Mouse (Mus musculus): ENCODE results near the gene Adprhl2. TPM values are rescaled to one million over a fixed set of nuclear protein-coding genes. Genes with fewer than 3 reads are reported as not detected.
A peak's percentile ranks its signal among the peaks of the same experiment; 100 is the strongest.

Gene Adprhl2
- polyA plus RNA-seq, 1 experiment from 2014 or later, result 81.9 TPM

DNA sequence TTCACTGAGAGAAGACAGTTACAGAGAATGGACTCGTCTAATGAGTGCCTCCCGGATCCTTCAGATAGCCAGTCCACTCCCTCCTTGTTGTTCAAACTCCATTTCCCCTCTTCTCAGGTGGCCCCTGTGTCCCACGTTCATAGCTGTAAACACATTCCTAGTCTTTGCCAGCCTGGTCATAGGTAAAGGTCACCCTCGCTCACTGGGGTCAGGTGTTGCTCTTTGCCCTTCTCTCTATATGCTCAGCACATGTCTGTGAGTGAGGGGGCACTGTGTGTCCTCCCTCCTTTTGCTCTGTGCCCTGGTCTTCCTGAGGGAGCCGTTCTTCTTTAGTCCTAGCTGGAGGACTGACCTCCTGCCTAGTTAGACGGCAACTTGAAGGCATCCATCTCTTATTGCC is 1.7 kb downstream of the Adprhl2 start:
- Histone ChIP-seq H3K4me1 (peaks cover 25% of the 10 kb centered on the region), H3K9ac (replicated peaks) (no peak overlapping the region), H3K27ac (replicated peaks) (no peak overlapping the region), H3K36me3 (peaks cover 28% of the 10 kb centered on the region), H3K4me3 (no peak overlapping the region), H3K27me3 (no peaks in the 10 kb centered on the region), H3K9me3 (no peaks in the 10 kb centered on the region), H3K4me2 (replicated peaks) (no peak overlapping the region)
- WGBS, result 95% methylated on average over 6 of the region's 6 CpGs
- ATAC-seq (replicated peaks), result no peak

DNA sequence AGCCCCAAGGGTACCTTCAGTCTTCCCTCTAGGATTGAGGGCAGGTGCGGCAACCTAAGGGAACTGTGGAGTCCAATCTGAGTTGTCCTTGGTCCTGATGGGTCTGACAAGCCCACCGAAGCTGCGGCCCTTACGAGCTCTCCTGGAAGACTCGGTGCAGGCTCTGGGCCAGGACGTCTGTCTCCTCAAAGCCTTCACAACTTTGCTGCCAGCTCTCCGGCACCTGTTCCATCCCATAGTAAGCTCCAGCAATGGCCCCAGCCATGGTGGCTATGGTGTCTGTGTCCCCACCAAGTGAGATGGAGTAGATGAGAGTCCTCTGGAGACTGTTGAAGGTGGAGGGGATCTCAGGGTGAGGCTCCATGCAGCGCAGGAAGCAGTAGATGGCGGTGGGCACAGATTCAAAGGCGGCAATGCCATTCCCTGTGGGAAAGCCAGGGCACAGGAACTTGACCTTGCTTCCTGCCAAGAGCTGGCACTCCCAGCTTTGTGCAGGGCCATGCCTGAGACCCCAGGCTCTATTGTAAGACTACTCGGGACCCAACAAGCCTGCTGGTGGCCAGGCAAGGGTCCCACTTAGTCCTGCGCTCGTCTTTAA is 5.0 kb downstream of the Adprhl2 start:
- Histone ChIP-seq H3K36me3 (peaks cover 28% of the 10 kb centered on the region), H3K27me3 (no peaks in the 10 kb centered on the region), H3K4me1 (peaks cover 13% of the 10 kb centered on the region), H3K4me3 (no peak overlapping the region), H3K9me3 (no peaks in the 10 kb centered on the region), H3K9ac (replicated peaks) (no peak overlapping the region), H3K4me2 (replicated peaks) (no peak overlapping the region), H3K27ac (replicated peaks) (no peak overlapping the region)
- no peak for ATAC-seq (replicated peaks)
- WGBS, result 92% methylated on average over 13 of the region's 13 CpGs

DNA sequence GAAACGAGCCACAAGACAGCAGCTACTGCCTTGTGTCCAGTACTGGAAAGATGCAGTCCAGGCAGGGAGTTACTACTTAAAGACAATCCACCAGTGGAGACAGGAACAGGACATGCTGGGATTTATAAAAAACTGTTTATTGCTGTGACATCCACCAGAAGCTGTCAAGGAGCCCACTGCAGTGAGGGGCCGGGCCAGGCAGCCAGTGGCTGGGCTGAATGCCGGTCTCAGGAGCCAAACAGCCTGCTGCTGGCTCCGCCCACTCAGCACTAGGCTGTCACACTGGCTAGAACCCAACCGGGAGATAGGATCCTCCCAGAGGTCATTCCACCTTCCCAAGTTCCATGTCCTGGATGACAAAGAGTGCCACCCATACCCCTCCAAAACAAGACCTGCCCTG is 5.6 kb downstream of the Adprhl2 start:
- Histone ChIP-seq H3K4me2 (replicated peaks) (no peak overlapping the region), H3K27ac (replicated peaks) (no peak overlapping the region), H3K9me3 (no peaks in the 10 kb centered on the region), H3K4me1 (peaks cover 12% of the 10 kb centered on the region), H3K4me3 (no peak overlapping the region), H3K27me3 (no peaks in the 10 kb centered on the region), H3K9ac (replicated peaks) (no peak overlapping the region), H3K36me3 (peaks cover 28% of the 10 kb centered on the region)
- ATAC-seq (replicated peaks), result no peak
- WGBS, result 49% methylated on average over 5 of the region's 5 CpGs

DNA sequence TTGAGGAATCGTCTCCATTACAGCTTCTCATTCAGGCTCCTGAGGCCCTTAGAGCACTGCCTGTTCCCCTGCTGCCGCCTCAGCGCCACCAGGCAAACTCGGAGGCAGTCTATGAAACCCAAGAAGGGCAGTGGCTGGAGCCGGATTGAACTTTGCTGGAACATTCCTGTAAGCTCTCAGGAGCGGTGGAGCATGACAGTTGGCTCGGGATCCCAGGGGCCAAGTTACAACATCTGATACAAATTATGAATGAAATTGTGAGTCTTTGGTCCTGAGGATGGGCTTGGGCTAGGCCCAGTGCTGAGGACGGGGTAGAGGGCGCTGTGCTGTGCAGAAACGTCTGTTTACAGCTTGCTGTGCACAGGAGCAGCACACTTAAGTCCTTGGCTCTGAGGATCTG is 7.1 kb downstream of the Adprhl2 start:
- H3K36me3 ChIP-seq, result peaks cover 28% of the 10 kb centered on the region
- 0 out of 2 replicates have a peak, but pooled peaks cover 4% of the 10 kb centered on the region for H3K4me1 ChIP-seq
- H3K9me3 ChIP-seq, result no peaks in the 10 kb centered on the region
- H3K4me2 ChIP-seq (replicated peaks), result no peak overlapping the region
- H3K27ac ChIP-seq (replicated peaks), result no peak overlapping the region
- WGBS, result 61% methylated on average over 10 of the region's 10 CpGs
- ATAC-seq (replicated peaks), result no peak
- no peaks in the 10 kb centered on the region for H3K27me3 ChIP-seq
- no peak overlapping the region for H3K9ac ChIP-seq (replicated peaks)
- no peak overlapping the region for H3K4me3 ChIP-seq

DNA sequence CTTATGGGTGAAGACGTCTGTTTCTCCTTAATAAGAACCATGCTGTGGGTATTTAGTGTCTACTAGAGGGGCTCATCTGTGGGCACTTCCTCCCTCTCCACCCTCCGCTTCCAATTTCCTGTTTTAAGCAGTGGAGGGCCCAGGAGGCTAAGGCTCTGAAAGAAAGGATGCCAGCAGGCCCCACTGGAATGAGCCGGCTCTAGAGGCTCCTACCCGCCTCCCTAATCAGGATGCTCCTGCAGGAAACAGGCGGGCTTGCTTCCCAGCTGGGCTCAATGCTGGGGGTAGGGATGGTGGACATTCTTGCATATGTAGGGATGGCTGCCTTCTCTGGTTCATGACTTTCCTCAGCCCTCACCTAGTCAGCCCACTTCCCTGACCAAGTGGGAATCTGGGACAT is 8.3 kb downstream of the Adprhl2 start:
- Histone ChIP-seq H3K4me1 (0 out of 2 replicates have a peak, but pooled peaks cover 5% of the 10 kb centered on the region), H3K36me3 (peaks cover 27% of the 10 kb centered on the region), H3K9me3 (no peaks in the 10 kb centered on the region), H3K27ac (replicated peaks) (no peak overlapping the region), H3K4me2 (replicated peaks) (no peak overlapping the region), H3K9ac (replicated peaks) (no peak overlapping the region), H3K27me3 (0 out of 2 replicates have a peak, but pooled peaks cover 3% of the 10 kb centered on the region), H3K4me3 (no peak overlapping the region)
- 36% methylated on average over 5 of the region's 5 CpGs for WGBS
- ATAC-seq (replicated peaks), result no peak

DNA sequence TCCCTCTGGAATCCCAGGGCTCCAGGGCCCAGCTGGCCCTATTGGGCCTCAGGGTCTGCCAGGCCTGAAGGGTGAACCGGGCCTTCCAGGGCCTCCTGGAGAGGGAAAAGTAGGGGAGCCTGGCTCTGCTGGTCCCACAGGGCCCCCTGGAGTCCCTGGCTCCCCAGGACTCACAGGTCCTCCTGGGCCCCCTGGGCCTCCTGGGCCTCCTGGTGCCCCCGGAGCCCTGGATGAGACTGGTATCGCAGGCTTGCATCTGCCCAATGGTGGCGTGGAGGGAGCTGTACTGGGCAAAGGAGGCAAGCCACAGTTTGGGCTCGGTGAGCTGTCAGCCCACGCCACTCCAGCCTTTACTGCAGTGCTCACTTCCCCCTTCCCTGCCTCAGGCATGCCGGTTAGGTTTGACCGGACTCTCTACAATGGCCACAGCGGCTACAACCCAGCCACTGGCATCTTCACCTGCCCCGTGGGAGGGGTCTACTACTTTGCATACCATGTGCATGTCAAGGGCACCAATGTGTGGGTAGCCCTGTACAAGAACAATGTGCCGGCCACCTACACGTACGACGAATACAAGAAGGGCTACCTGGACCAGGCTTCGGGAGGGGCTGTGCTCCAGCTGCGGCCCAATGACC is 9.8 kb downstream of the Adprhl2 start:
- no peak for ATAC-seq (replicated peaks)
- Histone ChIP-seq H3K36me3 (peaks cover 13% of the 10 kb centered on the region), H3K27me3 (0 out of 2 replicates have a peak, but pooled peaks cover 3% of the 10 kb centered on the region), H3K27ac (replicated peaks) (no peak overlapping the region), H3K4me2 (replicated peaks) (no peak overlapping the region), H3K4me3 (no peak overlapping the region), H3K4me1 (0 out of 2 replicates have a peak, but pooled peaks cover 5% of the 10 kb centered on the region), H3K9me3 (no peaks in the 10 kb centered on the region), H3K9ac (replicated peaks) (no peak overlapping the region)
- 88% methylated on average over 16 of the region's 16 CpGs for WGBS

DNA sequence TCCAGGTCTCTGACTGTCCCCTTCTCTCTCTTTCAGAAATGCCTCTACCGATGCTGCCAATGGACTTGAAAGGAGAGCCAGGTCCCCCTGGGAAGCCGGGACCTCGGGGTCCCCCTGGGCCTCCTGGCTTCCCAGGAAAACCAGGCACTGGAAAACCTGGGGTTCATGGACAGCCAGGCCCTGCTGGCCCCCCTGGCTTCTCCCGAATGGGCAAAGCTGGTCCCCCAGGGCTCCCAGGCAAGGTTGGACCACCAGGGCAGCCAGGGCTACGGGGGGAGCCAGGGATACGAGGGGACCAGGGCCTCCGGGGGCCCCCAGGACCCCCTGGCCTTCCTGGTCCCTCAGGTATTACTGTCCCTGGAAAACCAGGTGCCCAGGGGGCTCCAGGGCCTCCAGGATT is 11.2 kb downstream of the Adprhl2 start:
- 69% methylated on average over 7 of the region's 7 CpGs for WGBS
- Histone ChIP-seq H3K4me3 (no peak overlapping the region), H3K9me3 (no peaks in the 10 kb centered on the region), H3K36me3 (peaks cover under 1% of the 10 kb centered on the region; the same call in 1 of the 2 replicates), H3K27ac (replicated peaks) (no peak overlapping the region), H3K4me2 (replicated peaks) (no peak overlapping the region), H3K9ac (replicated peaks) (no peak overlapping the region), H3K4me1 (0 out of 2 replicates have a peak, but pooled peaks cover 5% of the 10 kb centered on the region), H3K27me3 (0 out of 2 replicates have a peak, but pooled peaks cover 3% of the 10 kb centered on the region)
- ATAC-seq (replicated peaks), result no peak

DNA sequence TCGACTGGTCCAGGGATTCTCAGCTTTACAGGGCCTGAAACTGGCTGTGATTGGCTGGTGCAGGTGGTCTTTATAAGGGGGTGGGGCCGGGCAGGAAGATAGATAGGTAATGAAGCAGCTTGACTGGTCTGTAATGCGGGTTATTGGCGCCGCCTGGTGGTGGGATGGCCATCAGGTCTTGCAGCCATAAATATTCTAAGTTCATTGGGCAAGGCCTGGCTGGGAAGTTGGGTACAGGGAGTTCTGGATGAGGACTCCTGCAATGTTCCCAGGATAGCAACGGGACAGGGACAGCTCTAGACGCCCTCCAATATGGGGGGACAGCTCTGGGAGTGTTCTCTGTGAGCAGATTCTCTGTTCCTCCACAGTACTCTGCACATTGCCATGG is 11.6 kb downstream of the Adprhl2 start:
- H3K4me3 ChIP-seq, result peak overlapping the region; percentile 24
- H3K36me3 ChIP-seq, result no peaks in the 10 kb centered on the region
- H3K9ac ChIP-seq (replicated peaks), result 0 out of 2 replicates have a peak overlapping the region, but pooled peaks have one; percentile 30
- no peak overlapping the region for H3K27ac ChIP-seq (replicated peaks)
- 0 out of 2 replicates have a peak, but pooled peaks cover 3% of the 10 kb centered on the region for H3K27me3 ChIP-seq
- peak overlapping the region; percentile 34 for H3K4me2 ChIP-seq (replicated peaks)
- no peaks in the 10 kb centered on the region for H3K9me3 ChIP-seq
- H3K4me1 ChIP-seq, result 0 out of 2 replicates have a peak, but pooled peaks cover 5% of the 10 kb centered on the region
- WGBS, result 2% methylated on average over 7 of the region's 7 CpGs
- peak; percentile 86 for ATAC-seq (replicated peaks)

DNA sequence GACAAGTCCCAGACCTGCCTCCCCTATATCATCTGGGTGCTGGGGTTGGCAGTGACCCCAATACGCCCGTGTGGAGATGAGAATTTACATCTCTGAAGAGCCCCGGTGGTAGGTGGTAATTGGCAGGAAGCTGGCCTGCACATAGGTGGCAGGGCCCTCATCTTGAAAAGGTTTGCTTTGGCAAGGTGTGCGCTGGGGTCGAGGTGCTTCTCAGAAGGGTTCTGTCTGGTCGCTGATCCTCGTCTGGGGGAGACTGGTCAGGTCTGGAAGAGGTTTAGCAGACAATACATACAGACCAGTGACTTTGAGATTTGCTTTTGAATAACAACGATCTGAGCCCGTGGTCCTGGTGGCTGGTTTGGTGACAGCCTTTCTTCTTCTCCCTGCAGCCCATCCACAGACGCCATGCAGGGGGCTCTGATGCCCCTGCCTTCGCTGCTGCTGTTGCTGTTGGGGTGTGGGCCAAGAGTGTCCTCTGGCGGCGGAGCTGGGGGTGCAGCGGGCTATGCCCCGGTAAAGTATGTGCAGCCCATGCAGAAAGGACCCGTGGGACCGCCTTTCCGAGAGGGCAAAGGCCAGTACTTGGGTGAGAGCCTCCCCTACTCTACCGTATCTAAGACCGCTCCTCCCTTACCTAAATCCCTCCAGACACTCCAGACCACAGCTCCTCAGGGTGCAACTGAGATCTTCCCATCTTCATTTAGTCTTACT is 12.1 kb downstream of the Adprhl2 start:
- H3K4me1 ChIP-seq, result 0 out of 2 replicates have a peak, but pooled peaks cover 5% of the 10 kb centered on the region
- H3K4me2 ChIP-seq (replicated peaks), result peak overlapping the region; percentile 34
- peak; percentile 62 for ATAC-seq (replicated peaks)
- H3K9ac ChIP-seq (replicated peaks), result peak overlapping the region; percentile 30; the same call in 1 of the 2 replicates
- 17% methylated on average over 20 of the region's 20 CpGs for WGBS
- H3K27me3 ChIP-seq, result 0 out of 2 replicates have a peak, but pooled peaks cover 4% of the 10 kb centered on the region
- no peak overlapping the region for H3K27ac ChIP-seq (replicated peaks)
- no peaks in the 10 kb centered on the region for H3K9me3 ChIP-seq
- H3K36me3 ChIP-seq, result no peaks in the 10 kb centered on the region
- H3K4me3 ChIP-seq, result peak overlapping the region; percentile 24

DNA sequence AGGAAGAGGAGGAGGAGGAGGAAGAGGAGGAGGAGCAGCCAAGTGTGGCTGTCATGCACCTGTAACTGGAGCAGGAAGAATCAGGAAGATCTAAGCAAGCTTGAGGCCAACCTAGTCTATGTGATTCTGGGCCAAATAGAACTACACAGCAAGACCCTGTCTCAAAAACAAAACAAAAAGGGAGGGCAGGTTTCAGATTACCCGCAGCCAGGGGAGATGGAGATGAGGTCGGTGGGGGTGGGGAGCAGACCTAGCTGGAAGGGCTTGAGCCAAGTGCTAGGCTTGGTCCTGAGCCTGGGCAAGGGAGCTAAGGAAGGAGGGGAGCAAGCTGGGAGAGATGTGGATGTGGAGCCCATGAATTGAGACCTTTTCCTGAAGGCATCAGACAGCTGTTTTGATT is 14.7 kb downstream of the Adprhl2 start:
- Histone ChIP-seq H3K9me3 (no peaks in the 10 kb centered on the region), H3K4me3 (no peak overlapping the region), H3K36me3 (no peaks in the 10 kb centered on the region), H3K4me1 (0 out of 2 replicates have a peak, but pooled peaks cover 5% of the 10 kb centered on the region), H3K27me3 (peaks cover 22% of the 10 kb centered on the region), H3K9ac (replicated peaks) (no peak overlapping the region), H3K27ac (replicated peaks) (no peak overlapping the region), H3K4me2 (replicated peaks) (no peak overlapping the region)
- 19% methylated on average over 2 of the region's 2 CpGs for WGBS
- no peak for ATAC-seq (replicated peaks)

DNA sequence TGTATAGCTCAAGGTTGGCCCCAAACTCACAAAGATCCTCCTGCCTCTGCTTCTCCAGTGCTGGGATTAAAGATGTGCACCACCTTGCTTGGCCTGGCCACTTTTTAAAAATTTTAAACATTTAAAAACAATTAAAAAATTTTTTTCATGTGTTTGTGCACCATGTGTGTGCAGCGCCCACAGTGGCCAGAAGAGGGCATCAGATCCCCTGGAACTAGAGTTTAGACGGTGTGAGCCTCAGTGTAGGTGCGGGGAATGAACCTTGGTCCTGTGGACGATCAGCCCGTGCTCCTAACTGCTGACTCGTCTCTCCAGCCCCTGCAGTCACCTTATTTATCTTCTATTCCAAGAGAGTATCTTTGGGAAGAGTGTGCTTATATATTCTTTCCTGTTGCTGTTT is 15.4 kb downstream of the Adprhl2 start:
- Histone ChIP-seq H3K9me3 (no peaks in the 10 kb centered on the region), H3K27ac (replicated peaks) (no peak overlapping the region), H3K27me3 (peaks cover 29% of the 10 kb centered on the region), H3K4me1 (peaks cover 9% of the 10 kb centered on the region), H3K9ac (replicated peaks) (no peak overlapping the region), H3K4me3 (no peak overlapping the region), H3K4me2 (replicated peaks) (no peak overlapping the region), H3K36me3 (no peaks in the 10 kb centered on the region)
- no peak for ATAC-seq (replicated peaks)
- 87% methylated on average over 6 of the region's 6 CpGs for WGBS

DNA sequence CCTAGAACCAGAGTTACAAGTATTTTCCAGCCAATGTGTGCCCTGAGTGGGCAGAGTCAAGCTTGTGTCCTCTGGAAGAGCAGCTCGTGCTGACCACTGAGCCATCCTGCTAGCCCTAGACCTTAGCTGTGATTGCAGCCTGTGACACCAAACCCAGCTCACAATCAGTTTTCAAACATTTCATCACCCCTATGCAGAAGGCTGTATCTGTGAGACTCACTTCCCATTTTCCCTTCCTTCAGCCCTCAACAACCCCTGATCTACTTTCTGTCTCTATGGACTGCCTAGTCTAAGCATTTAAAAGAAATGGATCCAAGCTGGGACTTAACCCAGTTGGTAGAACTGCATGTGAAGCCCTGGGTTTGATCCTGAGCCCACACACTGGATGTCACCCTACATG is 16.1 kb downstream of the Adprhl2 start:
- Histone ChIP-seq H3K4me2 (replicated peaks) (no peak overlapping the region), H3K27ac (replicated peaks) (no peak overlapping the region), H3K4me3 (no peak overlapping the region), H3K9me3 (no peaks in the 10 kb centered on the region), H3K27me3 (peaks cover 35% of the 10 kb centered on the region), H3K9ac (replicated peaks) (no peak overlapping the region), H3K4me1 (peaks cover 13% of the 10 kb centered on the region), H3K36me3 (no peaks in the 10 kb centered on the region)
- 95% methylated on average over 1 of the region's 1 CpGs for WGBS
- no peak for ATAC-seq (replicated peaks)
